Mouse (Mus musculus) brown adipose tissue, adult 24 weeks (tissue): ENCODE measurements around the gene Tmprss9. TPM values are rescaled to one million over a fixed set of nuclear protein-coding genes. Genes with fewer than 3 reads are reported as not detected.

Experiments
- H3K27ac ChIP-seq: fragments of 200-500 bp; replicated peaks from 2 replicates; pipeline ENCODE4 v1.5.1; 2012; ENCODE audit warnings: low read depth, mild to moderate bottlenecking, low read length
- H3K4me1 ChIP-seq: fragments of 200-500 bp; 2 replicates; pipeline ENCODE4 v1.6.1; 2012; ENCODE audit warnings: low read length, mixed read lengths; ENCODE audit not compliant: control insufficient read depth, insufficient read depth, insufficient read length
- H3K4me3 ChIP-seq: fragments of 200-500 bp; 2 replicates; pipeline ENCODE4 v1.5.1; 2012; ENCODE audit warnings: low read depth, mild to moderate bottlenecking, low read length, moderate library complexity; ENCODE audit not compliant: insufficient read depth
- polyA plus RNA-seq: library from polyadenylated mRNA; stranded (reverse); fragments of >200 nt; gene quantifications from 2 replicates; pipeline ENCODE4 v1.2.4, GENCODE M21; 2012; ENCODE audit not compliant: missing spikeins, insufficient read depth, insufficient read length

The Tmprss9 gene
- polyA plus RNA-seq, 1 experiment = not detected

GRCm38 (mm10) chr10:80856267-80856666 lies 15.4 kb upstream of the Tmprss9 start:
- Histone ChIP-seq H3K4me3 (0 out of 2 replicates have a peak overlapping the region, but pooled peaks have one; percentile 2), H3K4me1 (peaks cover 6% of the 10 kb centered on the region), H3K27ac (no peak overlapping the region)

GRCm38 (mm10) chr10:80856908-80857307 lies 14.7 kb upstream of the Tmprss9 start:
- peaks cover 6% of the 10 kb centered on the region for H3K4me1 ChIP-seq
- H3K27ac ChIP-seq = no peak overlapping the region
- H3K4me3 ChIP-seq = no peak overlapping the region

GRCm38 (mm10) chr10:80857386-80857785 lies 14.3 kb upstream of the Tmprss9 start:
- Histone ChIP-seq H3K4me3 (no peak overlapping the region), H3K4me1 (peaks cover 6% of the 10 kb centered on the region), H3K27ac (no peak overlapping the region)

- H3K4me1 ChIP-seq = peaks cover 6% of the 10 kb centered on the region
- no peak overlapping the region for H3K4me3 ChIP-seq
- no peak overlapping the region for H3K27ac ChIP-seq
These were observed 13.8 kb upstream of the Tmprss9 start for GRCm38 (mm10) chr10:80857848-80858247.

- H3K27ac ChIP-seq = no peak overlapping the region
- H3K4me1 ChIP-seq = peaks cover 6% of the 10 kb centered on the region
- H3K4me3 ChIP-seq = no peak overlapping the region
These were observed 13.2 kb upstream of the Tmprss9 start for GRCm38 (mm10) chr10:80858350-80858935.

GRCm38 (mm10) chr10:80862305-80862704 lies 9.3 kb upstream of the Tmprss9 start:
- Histone ChIP-seq H3K4me1 (no peaks in the 10 kb centered on the region), H3K4me3 (no peak overlapping the region), H3K27ac (no peak overlapping the region)

GRCm38 (mm10) chr10:80864446-80864845 lies 7.2 kb upstream of the Tmprss9 start:
- H3K27ac ChIP-seq = no peak overlapping the region
- H3K4me3 ChIP-seq = no peak overlapping the region
- H3K4me1 ChIP-seq = no peaks in the 10 kb centered on the region

GRCm38 (mm10) chr10:80870993-80871392 lies 655 bp upstream of the Tmprss9 start:
- H3K27ac ChIP-seq = no peak overlapping the region
- H3K4me1 ChIP-seq = no peaks in the 10 kb centered on the region
- no peak overlapping the region for H3K4me3 ChIP-seq

GRCm38 (mm10) chr10:80874035-80874434 lies 2.4 kb downstream of the Tmprss9 start:
- H3K4me1 ChIP-seq = no peaks in the 10 kb centered on the region
- H3K27ac ChIP-seq = no peak overlapping the region
- H3K4me3 ChIP-seq = no peak overlapping the region

- H3K4me3 ChIP-seq = no peak overlapping the region
- H3K27ac ChIP-seq = no peak overlapping the region
- H3K4me1 ChIP-seq = no peaks in the 10 kb centered on the region
These were observed 4.4 kb downstream of the Tmprss9 start for GRCm38 (mm10) chr10:80876028-80876427.

- H3K4me3 ChIP-seq = no peak overlapping the region
- H3K27ac ChIP-seq = no peak overlapping the region
- H3K4me1 ChIP-seq = no peaks in the 10 kb centered on the region
These were observed 4.9 kb downstream of the Tmprss9 start for GRCm38 (mm10) chr10:80876594-80876993.

- Histone ChIP-seq H3K4me1 (no peaks in the 10 kb centered on the region), H3K27ac (no peak overlapping the region), H3K4me3 (no peak overlapping the region)
These were observed 8.5 kb downstream of the Tmprss9 start for GRCm38 (mm10) chr10:80880131-80880641.

- H3K4me3 ChIP-seq = no peak overlapping the region
- no peak overlapping the region for H3K27ac ChIP-seq
- H3K4me1 ChIP-seq = no peaks in the 10 kb centered on the region
These were observed 9.3 kb downstream of the Tmprss9 start for GRCm38 (mm10) chr10:80880901-80881300.

GRCm38 (mm10) chr10:80881301-80881700 lies 9.7 kb downstream of the Tmprss9 start:
- no peak overlapping the region for H3K4me3 ChIP-seq
- no peak overlapping the region for H3K27ac ChIP-seq
- H3K4me1 ChIP-seq = no peaks in the 10 kb centered on the region

GRCm38 (mm10) chr10:80887181-80887580 lies 15.5 kb downstream of the Tmprss9 start:
- no peaks in the 10 kb centered on the region for H3K4me1 ChIP-seq
- no peak overlapping the region for H3K27ac ChIP-seq
- H3K4me3 ChIP-seq = no peak overlapping the region

- no peak overlapping the region for H3K4me3 ChIP-seq
- no peak overlapping the region for H3K27ac ChIP-seq
- H3K4me1 ChIP-seq = peaks cover 6% of the 10 kb centered on the region
These were observed 23.5 kb downstream of the Tmprss9 start for GRCm38 (mm10) chr10:80895100-80895499.
